Mouse (Mus musculus) ES-Bruce4 (cell line): Measurements from ENCODE around the gene Prkar2a.

Experiments
- CTCF ChIP-seq: IDR thresholded peaks from one replicate; pipeline ENCODE4 v1.8.1; 2011; ENCODE audit warnings: low read depth, low read length
- POLR2A ChIP-seq: IDR thresholded peaks from one replicate; pipeline ENCODE4 v1.8.1; 2011; ENCODE audit warnings: low read length; ENCODE audit not compliant: insufficient read depth

DNA sequence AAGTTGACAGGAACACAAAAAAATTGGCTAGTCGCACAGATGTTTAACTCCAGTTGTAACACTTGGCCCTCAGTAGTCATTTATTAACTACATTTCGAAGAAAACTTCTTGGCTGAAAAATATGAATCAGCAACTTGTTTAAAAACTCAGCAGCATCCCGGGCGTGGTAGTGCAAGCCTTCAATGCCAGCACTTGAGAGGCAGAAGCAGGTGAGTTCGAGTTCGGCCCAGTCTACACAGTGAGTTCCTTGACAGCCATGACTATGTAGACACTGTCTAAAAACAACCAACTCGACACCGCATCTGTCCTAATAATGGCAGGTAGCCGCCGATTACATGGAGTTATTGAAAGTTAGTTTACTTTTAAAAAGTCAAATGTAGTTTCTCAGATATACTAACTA lies 40.9 kb upstream of the Prkar2a start:
- TF ChIP-seq CTCF (no peak), POLR2A (no peak)
